Mouse (Mus musculus) midbrain, embryonic 13.5 days (tissue): ENCODE results near the gene Ly6g6e. TPM values are rescaled to one million over a fixed set of nuclear protein-coding genes. Genes with fewer than 3 reads are reported as not detected.

ENCODE experiments used
- ATAC-seq: fragments of 200-750 bp; cut with Nextera tagmentation; 2 replicates; pipeline ENCODE4 v1.8.0; 2017; ENCODE audit warnings: mild to moderate bottlenecking, moderate TSS enrichment, moderate library complexity
- H3K27ac ChIP-seq: fragments of 300-500 bp; sonication (generic); 2 replicates; pipeline ENCODE4 v1.5.1; 2015; ENCODE audit warnings: inconsistent platforms, mild to moderate bottlenecking, moderate library complexity
- H3K27me3 ChIP-seq: fragments of 300-500 bp; sonication (generic); 2 replicates; pipeline ENCODE4 v1.6.1; 2015; ENCODE audit warnings: mild to moderate bottlenecking, inconsistent platforms
- H3K36me3 ChIP-seq: fragments of 300-500 bp; sonication (generic); 2 replicates; pipeline ENCODE4 v1.6.1; 2015; ENCODE audit warnings: mild to moderate bottlenecking, inconsistent platforms
- H3K4me1 ChIP-seq: fragments of 300-500 bp; sonication (generic); replicated peaks from 2 replicates; pipeline ENCODE4 v1.6.1; 2015; ENCODE audit warnings: inconsistent platforms
- H3K4me2 ChIP-seq: fragments of 300-500 bp; sonication (generic); replicated peaks from 2 replicates; pipeline ENCODE4 v1.6.1; 2015; ENCODE audit warnings: moderate library complexity, mild to moderate bottlenecking, inconsistent platforms
- H3K4me3 ChIP-seq: fragments of 300-500 bp; sonication (generic); replicated peaks from 2 replicates; pipeline ENCODE4 v1.5.1; 2015; ENCODE audit warnings: mild to moderate bottlenecking, inconsistent platforms
- H3K9ac ChIP-seq: fragments of 300-500 bp; sonication (generic); replicated peaks from 2 replicates; pipeline ENCODE4 v1.6.1; 2015; ENCODE audit warnings: mild to moderate bottlenecking, inconsistent platforms
- H3K9me3 ChIP-seq: fragments of 300-500 bp; sonication (generic); 2 replicates; pipeline ENCODE4 v1.6.1; 2016; ENCODE audit warnings: mild to moderate bottlenecking, inconsistent platforms
- WGBS: fragments of 180-500 bp; shearing (Covaris S2); methylation state at CpG from one replicate; pipeline ENCODE4 v1.1.7; 2015; 5-methylcytosine and 5-hydroxymethylcytosine counted together
- polyA plus RNA-seq: library from polyadenylated mRNA; unstranded; fragments of >200 nt; fragmentation: Nextera tagmentation; extraction: Ambion mirVana; gene quantifications from 2 replicates; pipeline ENCODE4 v1.2.1, GENCODE M21; 2015

Ly6g6e gene
- polyA plus RNA-seq, 1 experiment from 2014 or later: 0.32 TPM

DNA sequence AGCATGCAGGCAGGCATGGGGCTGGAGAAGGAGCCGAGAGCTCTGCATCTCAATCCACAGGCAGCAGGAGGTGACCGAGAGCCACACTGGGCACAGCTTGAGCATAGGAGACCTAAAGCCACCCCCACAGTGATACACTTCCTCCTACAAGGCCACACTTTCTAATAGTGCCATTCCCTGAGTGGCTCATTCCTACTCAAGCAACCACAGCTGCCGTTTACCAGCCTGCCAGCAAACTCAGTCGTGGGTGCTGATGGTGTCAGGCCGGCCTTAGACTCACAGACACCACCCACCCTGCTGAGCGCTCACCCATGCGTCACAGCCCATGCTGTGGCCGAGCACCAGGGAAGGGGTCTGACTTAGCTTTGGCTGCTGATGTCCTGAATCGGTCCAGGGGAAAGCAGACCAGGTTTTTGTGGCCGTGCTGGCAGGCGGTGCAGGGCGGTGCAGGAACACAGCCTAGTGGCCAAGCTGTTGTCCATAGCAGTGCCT lies 20.5 kb downstream of the Ly6g6e start:
- no peaks in the 10 kb centered on the region for H3K9me3 ChIP-seq
- 73% methylated on average over 12 of the region's 12 CpGs for WGBS
- H3K27ac ChIP-seq: no peak overlapping the region
- no peaks in the 10 kb centered on the region for H3K4me1 ChIP-seq
- peaks cover 98% of the 10 kb centered on the region for H3K36me3 ChIP-seq
- no peak overlapping the region for H3K9ac ChIP-seq
- H3K27me3 ChIP-seq: no peaks in the 10 kb centered on the region
- no peak for ATAC-seq
- no peak overlapping the region for H3K4me3 ChIP-seq
- no peak overlapping the region for H3K4me2 ChIP-seq

DNA sequence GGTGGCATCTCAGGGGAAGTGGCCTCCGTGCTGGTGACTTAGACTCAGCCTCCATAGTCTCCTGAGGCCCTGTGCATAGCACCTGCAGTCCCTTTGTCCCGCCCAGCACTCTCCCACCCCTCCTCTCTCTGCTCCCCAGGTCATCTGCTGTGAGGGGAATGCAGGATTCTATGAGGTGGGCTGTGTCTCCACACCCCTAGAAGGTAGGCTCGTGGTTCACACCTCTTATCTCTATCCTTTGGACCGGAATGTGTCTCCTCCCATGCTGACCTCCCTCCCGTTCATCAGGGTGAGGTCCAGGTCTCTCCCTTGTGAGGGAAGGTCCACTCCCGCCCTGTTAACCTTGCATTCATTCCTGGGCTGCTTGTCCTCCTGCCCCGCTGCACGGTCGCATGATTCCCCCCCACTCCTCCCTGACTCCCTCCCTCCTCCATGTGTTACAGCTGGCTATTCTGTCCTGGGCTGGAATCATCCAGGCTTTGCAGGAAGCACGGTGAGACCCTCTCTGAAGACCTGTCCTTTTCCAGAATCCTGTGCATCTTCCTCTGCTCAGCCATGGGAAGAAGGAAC lies 23.6 kb downstream of the Ly6g6e start:
- Histone ChIP-seq H3K9me3 (no peaks in the 10 kb centered on the region), H3K4me1 (no peaks in the 10 kb centered on the region), H3K27ac (no peak overlapping the region), H3K4me2 (no peak overlapping the region), H3K27me3 (no peaks in the 10 kb centered on the region), H3K9ac (no peak overlapping the region), H3K36me3 (peaks cover 87% of the 10 kb centered on the region), H3K4me3 (no peak overlapping the region)
- no peak for ATAC-seq
- WGBS: 67% methylated on average over 10 of the region's 10 CpGs

DNA sequence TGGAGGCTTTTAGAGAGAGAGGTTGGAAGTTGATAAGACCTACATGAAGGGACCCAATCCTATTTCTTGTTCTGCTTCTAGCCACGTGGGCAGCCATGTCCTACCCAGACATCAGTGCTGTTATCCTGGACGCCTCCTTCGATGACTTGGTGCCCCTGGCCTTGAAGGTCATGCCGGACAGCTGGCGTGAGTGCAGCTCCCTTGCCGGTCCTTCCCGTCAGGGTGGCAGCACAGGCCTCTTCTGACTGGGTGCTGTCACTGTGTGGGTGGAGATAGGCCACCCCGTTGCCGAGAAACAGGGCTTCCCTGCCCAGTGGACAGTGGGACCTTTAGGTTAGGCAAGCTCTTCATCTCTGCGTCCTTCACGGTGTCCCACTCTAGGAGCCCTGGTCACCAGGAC lies 24.5 kb downstream of the Ly6g6e start:
- H3K36me3 ChIP-seq: peaks cover 79% of the 10 kb centered on the region

DNA sequence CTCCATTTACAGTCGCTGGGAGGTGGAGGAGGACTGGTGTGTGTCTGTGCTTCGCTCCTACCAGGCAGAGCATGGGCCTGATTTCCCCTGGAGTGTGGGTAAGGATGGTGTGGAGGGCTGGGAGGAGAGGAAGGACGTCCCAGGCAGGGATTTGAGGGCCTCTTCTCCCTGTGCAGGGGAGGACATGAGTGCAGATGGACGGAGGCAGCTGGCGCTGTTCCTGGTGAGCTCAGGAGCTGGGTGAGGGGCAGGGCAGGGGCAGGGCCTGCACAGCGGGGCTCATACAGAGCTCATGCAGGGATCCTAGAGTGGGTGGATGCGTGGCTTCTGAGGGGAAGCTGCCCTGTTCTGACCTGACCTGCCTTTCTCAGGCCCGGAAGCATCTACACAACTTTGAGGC lies 25.6 kb downstream of the Ly6g6e start:
- WGBS: 73% methylated on average over 8 of the region's 8 CpGs
- H3K27ac ChIP-seq: no peak overlapping the region

More for the DNA sequence above, 24.5 kb downstream of the Ly6g6e start:
- Histone ChIP-seq H3K27ac (no peak overlapping the region), H3K27me3 (no peaks in the 10 kb centered on the region), H3K4me3 (no peak overlapping the region), H3K4me2 (no peak overlapping the region), H3K9ac (0 out of 2 replicates have a peak overlapping the region, but pooled peaks have one; percentile 19), H3K4me1 (peaks cover 5% of the 10 kb centered on the region), H3K9me3 (no peaks in the 10 kb centered on the region)
- ATAC-seq: no peak
- 94% methylated on average over 11 of the region's 11 CpGs for WGBS

DNA sequence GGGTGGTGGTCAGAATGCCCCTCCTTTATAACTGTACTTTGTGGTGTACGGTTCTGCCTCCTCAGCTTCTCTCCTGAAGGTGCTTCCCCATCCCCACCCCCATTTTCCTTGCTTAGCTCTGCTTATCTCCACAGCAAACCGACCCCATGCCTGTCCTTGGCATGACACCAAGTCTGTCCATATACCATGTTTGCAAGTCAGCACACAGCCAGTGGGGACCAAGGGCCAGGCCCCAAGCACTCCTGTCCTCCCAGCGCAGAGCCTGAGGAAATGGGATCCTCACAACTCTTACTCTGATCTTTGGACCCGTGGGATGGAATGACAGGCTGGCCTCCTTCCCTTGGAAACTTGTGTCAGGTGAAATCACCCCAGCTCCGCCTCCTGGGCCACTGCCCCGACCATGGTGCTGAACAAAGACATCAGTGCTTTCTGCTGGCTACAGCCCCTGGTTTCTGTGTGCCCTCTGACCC lies 26.6 kb downstream of the Ly6g6e start:
- ATAC-seq: no peak
- no peaks in the 10 kb centered on the region for H3K9me3 ChIP-seq

More for the DNA sequence above, 25.6 kb downstream of the Ly6g6e start:
- H3K4me3 ChIP-seq: no peak overlapping the region
- H3K4me1 ChIP-seq: peaks cover 7% of the 10 kb centered on the region
- peaks cover 68% of the 10 kb centered on the region for H3K36me3 ChIP-seq
- no peaks in the 10 kb centered on the region for H3K9me3 ChIP-seq
- no peak overlapping the region for H3K9ac ChIP-seq
- no peak overlapping the region for H3K4me2 ChIP-seq
- ATAC-seq: no peak
- H3K27me3 ChIP-seq: no peaks in the 10 kb centered on the region

DNA sequence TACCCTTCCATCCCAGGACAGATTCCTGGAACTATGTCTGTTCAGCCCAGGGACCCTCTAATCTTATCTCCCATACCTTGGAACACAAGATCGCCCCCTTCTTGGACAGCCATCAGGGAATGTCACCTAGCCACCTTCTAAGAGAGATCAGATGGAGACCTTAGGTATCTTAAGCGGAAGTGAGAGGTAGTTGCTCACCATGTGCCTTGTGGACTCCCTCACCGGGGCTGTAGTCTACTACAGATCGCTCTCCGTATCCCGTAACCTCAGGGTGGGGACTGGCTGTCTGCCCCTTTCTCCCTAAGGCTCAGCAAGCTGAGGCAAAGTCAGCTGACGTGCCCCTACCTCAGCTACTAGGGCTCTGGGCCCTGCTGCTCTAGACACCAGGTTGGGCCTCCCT lies 27.4 kb downstream of the Ly6g6e start:
- no peaks in the 10 kb centered on the region for H3K27me3 ChIP-seq
- H3K36me3 ChIP-seq: peaks cover 50% of the 10 kb centered on the region
- H3K9ac ChIP-seq: no peak overlapping the region
- no peaks in the 10 kb centered on the region for H3K9me3 ChIP-seq
- H3K4me1 ChIP-seq: peaks cover 7% of the 10 kb centered on the region
- H3K4me2 ChIP-seq: no peak overlapping the region
- no peak overlapping the region for H3K27ac ChIP-seq
- no peak for ATAC-seq
- 92% methylated on average over 7 of the region's 7 CpGs for WGBS
- H3K4me3 ChIP-seq: no peak overlapping the region

More for the DNA sequence above, 26.6 kb downstream of the Ly6g6e start:
- WGBS: 76% methylated on average over 6 of the region's 6 CpGs
- Histone ChIP-seq H3K4me2 (no peak overlapping the region), H3K4me3 (no peak overlapping the region), H3K4me1 (peaks cover 7% of the 10 kb centered on the region), H3K27ac (no peak overlapping the region), H3K9ac (no peak overlapping the region), H3K27me3 (no peaks in the 10 kb centered on the region), H3K36me3 (peaks cover 58% of the 10 kb centered on the region)

DNA sequence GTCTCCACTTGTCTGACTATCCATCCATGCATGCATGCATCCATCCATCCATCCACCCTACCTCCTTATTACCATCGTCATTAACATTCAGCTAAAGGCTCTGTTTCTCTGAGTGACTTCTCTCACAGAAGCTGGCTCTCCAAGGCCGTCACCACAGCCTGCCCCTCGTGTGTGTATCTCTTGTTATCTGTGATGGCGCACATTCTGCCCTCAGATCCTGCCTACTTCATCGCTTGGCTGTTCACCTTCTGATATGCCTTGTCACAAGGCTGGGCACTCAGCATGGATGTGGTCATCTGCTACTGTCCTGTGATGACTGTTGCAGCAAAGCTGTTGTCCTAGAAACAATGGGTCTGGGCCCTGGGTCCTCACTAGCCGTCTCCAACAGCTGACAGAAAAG lies 28.1 kb downstream of the Ly6g6e start:
- WGBS: 69% methylated on average over 6 of the region's 6 CpGs
- no peak overlapping the region for H3K4me3 ChIP-seq
- 0 out of 2 replicates have a peak overlapping the region, but pooled peaks have one; percentile 8 for H3K9ac ChIP-seq
- H3K36me3 ChIP-seq: peaks cover 43% of the 10 kb centered on the region
- H3K4me1 ChIP-seq: peaks cover 7% of the 10 kb centered on the region
- H3K27me3 ChIP-seq: no peaks in the 10 kb centered on the region
- no peak for ATAC-seq
- no peak overlapping the region for H3K4me2 ChIP-seq
- H3K9me3 ChIP-seq: no peaks in the 10 kb centered on the region
- H3K27ac ChIP-seq: no peak overlapping the region

DNA sequence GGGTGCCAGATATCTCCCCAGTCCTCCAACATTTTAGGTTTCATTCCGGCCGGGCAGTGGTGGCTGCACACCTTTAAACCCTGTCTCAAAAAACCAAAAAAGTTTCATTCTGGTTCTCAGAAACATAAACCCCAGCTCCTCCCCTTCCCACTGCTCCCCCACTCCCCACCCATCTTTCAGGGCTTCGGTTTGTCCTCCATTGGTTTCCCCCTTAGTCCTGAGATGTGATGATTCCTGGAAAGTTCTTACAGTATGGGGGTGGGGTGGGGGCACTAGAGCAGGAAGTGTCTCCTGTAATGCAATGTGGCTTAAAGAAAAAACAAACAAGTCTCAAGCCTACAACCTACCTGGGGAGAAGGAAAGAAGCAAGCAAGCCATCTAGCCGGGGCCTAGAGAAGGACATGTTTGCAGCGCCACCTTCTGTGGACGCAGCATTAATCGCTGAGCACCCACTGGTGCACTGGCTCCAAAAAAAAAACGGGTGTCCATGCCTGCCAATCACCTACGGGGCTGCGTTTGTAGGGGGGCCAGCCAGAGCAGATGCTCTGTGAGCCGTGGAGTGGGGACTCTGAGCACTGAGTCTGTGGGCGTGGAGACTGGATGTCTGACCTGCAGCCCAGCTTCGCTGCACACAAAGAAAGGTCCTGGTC lies 29.2 kb downstream of the Ly6g6e start:
- peak overlapping the region; percentile 40 for H3K27ac ChIP-seq
- peaks cover 32% of the 10 kb centered on the region for H3K36me3 ChIP-seq
- H3K9ac ChIP-seq: peak overlapping the region; percentile 61
- no peaks in the 10 kb centered on the region for H3K27me3 ChIP-seq
- peak; percentile 35 for ATAC-seq
- 0 out of 2 replicates have a peak overlapping the region, but pooled peaks have one; percentile 13 for H3K4me3 ChIP-seq
- H3K4me1 ChIP-seq: peaks cover 7% of the 10 kb centered on the region
- H3K9me3 ChIP-seq: no peaks in the 10 kb centered on the region
- 19% methylated on average over 13 of the region's 13 CpGs for WGBS
- H3K4me2 ChIP-seq: peak overlapping the region; percentile 41

DNA sequence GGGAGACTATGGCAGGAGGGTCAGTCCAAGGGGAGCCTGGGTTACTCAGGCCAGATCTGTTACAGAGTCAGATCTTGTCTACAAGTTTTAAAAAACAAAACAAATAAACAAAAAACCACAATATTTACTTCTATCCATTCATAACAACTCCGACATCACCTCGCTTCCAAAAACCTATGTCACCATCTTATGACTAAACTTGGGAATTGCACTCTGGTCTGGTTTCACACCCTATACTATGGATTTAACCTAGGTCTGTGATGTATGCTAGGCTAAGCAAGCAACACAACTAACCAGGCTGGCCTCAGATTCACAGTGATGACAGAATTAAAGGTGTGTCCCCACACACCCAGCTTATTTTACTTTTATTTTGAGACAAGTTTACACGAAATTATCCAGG lies 29.8 kb downstream of the Ly6g6e start:
- H3K27me3 ChIP-seq: no peaks in the 10 kb centered on the region
- no peak overlapping the region for H3K4me3 ChIP-seq
- peaks cover 7% of the 10 kb centered on the region for H3K4me1 ChIP-seq
- H3K4me2 ChIP-seq: no peak overlapping the region
- 67% methylated on average over 3 of the region's 3 CpGs for WGBS
- H3K27ac ChIP-seq: peak overlapping the region; percentile 40
- peaks cover 25% of the 10 kb centered on the region for H3K36me3 ChIP-seq
- H3K9me3 ChIP-seq: no peaks in the 10 kb centered on the region
- ATAC-seq: peak; percentile 24; the same call in 1 of the 2 replicates
- no peak overlapping the region; the same call in 1 of the 2 replicates for H3K9ac ChIP-seq

DNA sequence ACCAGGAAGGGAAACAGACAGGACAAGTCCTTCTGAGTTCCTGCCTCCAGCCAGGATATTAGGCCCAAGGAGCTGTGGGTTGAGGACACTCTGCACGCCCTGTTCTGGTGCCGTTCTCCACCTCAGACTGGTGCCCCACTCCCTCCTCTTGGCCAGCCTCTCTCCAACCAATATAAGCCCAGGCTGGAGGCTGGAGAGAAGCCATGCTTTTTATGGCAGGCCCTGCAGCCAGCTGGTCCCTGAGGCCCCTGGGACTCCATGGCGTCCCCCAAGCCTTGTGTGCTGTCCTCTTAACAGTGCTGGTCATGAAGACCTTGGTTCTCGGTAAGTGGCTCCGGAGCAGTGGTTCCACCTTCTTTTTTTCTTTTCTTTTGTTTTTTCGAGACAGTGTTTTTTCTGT lies 31.4 kb downstream of the Ly6g6e start, which contains the start of gene Ly6g5c:
Gene Ly6g5c, plus strand, starts transcription at position 183 of the 400 bp plus-strand sequence.
- peaks cover 10% of the 10 kb centered on the region for H3K36me3 ChIP-seq
- 87% methylated on average over 6 of the region's 6 CpGs for WGBS
- H3K9me3 ChIP-seq: no peaks in the 10 kb centered on the region
- no peaks in the 10 kb centered on the region for H3K27me3 ChIP-seq
- ATAC-seq: no peak
- no peak within 1 kb of the TSS for H3K27ac ChIP-seq
- no peak within 1 kb of the TSS for H3K4me2 ChIP-seq
- H3K4me1 ChIP-seq: peaks cover 7% of the 10 kb centered on the region
- H3K9ac ChIP-seq: 0 out of 2 replicates have a peak within 1 kb of the TSS, but pooled peaks have one; percentile 15
- no peak within 1 kb of the TSS for H3K4me3 ChIP-seq

DNA sequence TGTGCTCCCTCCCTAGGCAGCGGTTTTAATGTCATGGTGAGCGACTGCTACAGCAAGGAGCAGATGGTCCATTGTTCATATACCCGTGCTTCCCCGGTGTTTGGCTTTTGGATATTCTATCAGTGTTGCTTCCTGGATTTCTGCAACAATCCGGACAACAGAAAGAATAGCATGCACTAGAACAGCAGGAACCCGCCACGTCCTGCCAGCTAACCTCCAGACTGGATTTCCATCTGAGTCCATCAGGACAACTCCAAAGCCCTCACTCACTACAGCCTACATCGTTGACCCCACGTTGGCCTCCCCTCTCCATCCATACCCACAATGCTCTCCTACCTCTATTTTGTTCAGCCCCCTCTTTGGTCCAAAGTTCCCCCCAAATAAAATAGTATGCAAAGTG lies 35.1 kb downstream of the Ly6g6e start:
- H3K4me1 ChIP-seq: no peaks in the 10 kb centered on the region
- 71% methylated on average over 9 of the region's 9 CpGs for WGBS
- no peaks in the 10 kb centered on the region for H3K9me3 ChIP-seq
- H3K27ac ChIP-seq: no peak overlapping the region
- no peak overlapping the region for H3K9ac ChIP-seq
- no peak overlapping the region for H3K4me2 ChIP-seq
- peaks cover 28% of the 10 kb centered on the region for H3K36me3 ChIP-seq
- no peak overlapping the region for H3K4me3 ChIP-seq
- no peak for ATAC-seq
- no peaks in the 10 kb centered on the region for H3K27me3 ChIP-seq
